ENCODE assay signal across 25 mouse cellular contexts in genomic region chr12:29621530-29621929, GRCm38 (mm10).
DNase-seq lines count a peak whose midpoint lies in the region; ATAC-seq and TF ChIP-seq lines count a peak whose summit lies in the region.
"Had no signal": no experiment of that assay in that cellular context is flagged by ENCODE, and none has a peak within 500 bp of the region (broad histone marks: within the 10 kb centered on the region; RNA-seq: fewer than 3 reads in every experiment).

No protein-coding gene starts in this region.

- no peak overlapping the region for H3K4me3 ChIP-seq in forebrain, embryonic 16.5 days (replicated peaks; ENCODE audit: low read length)
- H3K4me3 ChIP-seq in forebrain, embryonic 12.5 days (replicated peaks): no peak overlapping the region
- no peak overlapping the region for H3K4me3 ChIP-seq in lung, embryonic 14.5 days (ENCODE audit: low read depth, low read length)
- H3K4me3 ChIP-seq: heart, embryonic 10.5 days; heart, embryonic 15.5 days; left cerebral cortex, adult 2 months; limb, embryonic 12.5 days; liver, embryonic 15.5 days; lung, embryonic 15.5 days had no signal

- H3K27me3 ChIP-seq in forebrain, embryonic 16.5 days (replicated peaks; ENCODE audit: control insufficient read depth, insufficient read depth, low read length): no peaks in the 10 kb centered on the region
- H3K27me3 ChIP-seq in forebrain, embryonic 12.5 days: no peaks in the 10 kb centered on the region
- H3K27me3 ChIP-seq in lung, embryonic 14.5 days (ENCODE audit: insufficient read depth, low read length): no peaks in the 10 kb centered on the region
- H3K27me3 ChIP-seq: heart, embryonic 15.5 days; limb, embryonic 12.5 days; liver, embryonic 15.5 days; lung, embryonic 15.5 days had no signal

- WGBS in forebrain, embryonic 16.5 days: 71% methylated on average over 5 of the region's 5 CpGs
- 71% methylated on average over 5 of the region's 5 CpGs for WGBS in forebrain, embryonic 12.5 days
- WGBS in lung, embryonic 14.5 days: 25% methylated on average over 5 of the region's 5 CpGs

- ATAC-seq in forebrain, embryonic 16.5 days: peak; percentile 52
- no peak for ATAC-seq in forebrain, embryonic 12.5 days (ENCODE audit: low FRiP score)
- no peak for ATAC-seq in lung, embryonic 14.5 days (ENCODE audit: insufficient read depth)
- ATAC-seq: inflammation-experienced regulatory T-cells, adult 6 months had no signal

- DNase-seq in lung, embryonic 14.5 days: peak; percentile 2
- no peak for DNase-seq in lung, postnatal 10 days
- DNase-seq in 416B (ENCODE audit: low read depth): peak; percentile 1
- DNase-seq in brain, adult 2 months (ENCODE audit: low read depth, low spot score): peak; percentile 52
- no peak for DNase-seq in thymus, postnatal 36 days
- DNase-seq: adrenal gland, postnatal 10 days; B cell, adult 2 months; cerebellum, adult 11 months; cerebellum, adult 9-10 months; cerebellum, postnatal 36 days; gastrocnemius, postnatal 14 days; heart, postnatal 36 days; kidney, adult 11 months; kidney, postnatal 14 days; lung, postnatal 36 days had no signal

- H3K27ac ChIP-seq in forebrain, embryonic 16.5 days (ENCODE audit: low read length): no peak overlapping the region
- no peak overlapping the region for H3K27ac ChIP-seq in forebrain, embryonic 12.5 days
- H3K27ac ChIP-seq in lung, embryonic 14.5 days (ENCODE audit: low read depth): no peak overlapping the region
- H3K27ac ChIP-seq: heart, embryonic 10.5 days; heart, embryonic 15.5 days; hindbrain, embryonic 14.5 days; left cerebral cortex, adult 2 months; limb, embryonic 12.5 days; liver, embryonic 15.5 days; lung, embryonic 15.5 days had no signal

- H3K4me1 ChIP-seq in forebrain, embryonic 16.5 days (replicated peaks; ENCODE audit: control insufficient read depth, insufficient read depth, low read length): peaks cover 6% of the 10 kb centered on the region; the same call in 1 of the 2 replicates
- H3K4me1 ChIP-seq in forebrain, embryonic 12.5 days: peaks cover 9% of the 10 kb centered on the region; the same call in 1 of the 2 replicates
- H3K4me1 ChIP-seq in lung, embryonic 14.5 days (ENCODE audit: insufficient read depth): no peaks in the 10 kb centered on the region
- H3K4me1 ChIP-seq: heart, embryonic 10.5 days; heart, embryonic 15.5 days; limb, embryonic 12.5 days; liver, embryonic 15.5 days; lung, embryonic 15.5 days had no signal

- TF ChIP-seq CTCF in lung, embryonic 14.5 days (IDR thresholded peaks at IDR 0.05; ENCODE audit: low read depth): no peak

- H3K9me3 ChIP-seq in forebrain, embryonic 16.5 days (ENCODE audit: control insufficient read depth, low read length): no peaks in the 10 kb centered on the region
- H3K9me3 ChIP-seq in forebrain, embryonic 12.5 days: no peaks in the 10 kb centered on the region
- H3K9me3 ChIP-seq in lung, embryonic 14.5 days (ENCODE audit: low read depth, low read length): no peaks in the 10 kb centered on the region
- H3K9me3 ChIP-seq: heart, embryonic 10.5 days; heart, embryonic 15.5 days; limb, embryonic 12.5 days; liver, embryonic 15.5 days; lung, embryonic 15.5 days had no signal

- H3K9ac ChIP-seq in forebrain, embryonic 16.5 days (replicated peaks; ENCODE audit: low read depth, low read length): no peak overlapping the region
- H3K9ac ChIP-seq in forebrain, embryonic 12.5 days: no peak overlapping the region
- no peak overlapping the region for H3K9ac ChIP-seq in lung, embryonic 14.5 days
- H3K9ac ChIP-seq: heart, embryonic 15.5 days; hindbrain, embryonic 14.5 days; limb, embryonic 12.5 days; liver, embryonic 15.5 days; lung, embryonic 15.5 days had no signal

- no peak overlapping the region for H3K4me2 ChIP-seq in forebrain, embryonic 16.5 days (ENCODE audit: low read length)
- H3K4me2 ChIP-seq in forebrain, embryonic 12.5 days: no peak overlapping the region
- H3K4me2 ChIP-seq in lung, embryonic 14.5 days: no peak overlapping the region
- H3K4me2 ChIP-seq: heart, embryonic 15.5 days; hindbrain, embryonic 14.5 days; limb, embryonic 12.5 days; liver, embryonic 15.5 days; lung, embryonic 15.5 days had no signal

- no peaks in the 10 kb centered on the region for H3K36me3 ChIP-seq in forebrain, embryonic 16.5 days (ENCODE audit: control insufficient read depth, insufficient read depth)
- no peaks in the 10 kb centered on the region for H3K36me3 ChIP-seq in forebrain, embryonic 12.5 days (replicated peaks)
- H3K36me3 ChIP-seq in lung, embryonic 14.5 days (ENCODE audit: insufficient read depth): no peaks in the 10 kb centered on the region
- H3K36me3 ChIP-seq: heart, embryonic 10.5 days; heart, embryonic 15.5 days; limb, embryonic 12.5 days; liver, embryonic 15.5 days; lung, embryonic 15.5 days had no signal

Comparison
In these comparisons a context has a peak if more than half of its experiments do, and no peak if none do; other contexts are left out.
1. DNase-seq: peak in lung, embryonic 14.5 days (single experiment), 416B (single experiment) and brain, adult 2 months (single experiment); none in lung, postnatal 10 days (single experiment) and thymus, postnatal 36 days (0 of 2).